Mouse (Mus musculus) heart, embryonic 13.5 days (tissue): Measurements from ENCODE around the gene Mtfp1. TPM values are rescaled to one million over a fixed set of nuclear protein-coding genes. Genes with fewer than 3 reads are reported as not detected.
"Not testable (repeated sequence)": the region's sequence is repeated elsewhere in the genome, so short reads cannot be mapped to it uniquely, and the experiment has no call there.

Experiments used
- ATAC-seq: fragments of 200-750 bp; cut with Nextera tagmentation; 2 replicates; pipeline ENCODE4 v1.8.0; 2017; ENCODE audit warnings: moderate TSS enrichment; ENCODE audit not compliant: insufficient number of reproducible peaks, low FRiP score, low TSS enrichment; ENCODE audit errors: extremely low read depth
- H3K27ac ChIP-seq: fragments of 300-500 bp; sonication (generic); replicated peaks from 2 replicates; pipeline ENCODE4 v1.5.1; 2015; ENCODE audit warnings: moderate library complexity, mild to moderate bottlenecking, inconsistent platforms
- H3K27me3 ChIP-seq: fragments of 300-500 bp; sonication (generic); replicated peaks from 2 replicates; pipeline ENCODE4 v1.6.1; 2015; ENCODE audit warnings: mild to moderate bottlenecking, inconsistent platforms
- H3K36me3 ChIP-seq: fragments of 300-500 bp; sonication (generic); 2 replicates; pipeline ENCODE4 v1.6.1; 2015; ENCODE audit warnings: mild to moderate bottlenecking, inconsistent platforms
- H3K4me1 ChIP-seq: fragments of 300-500 bp; sonication (generic); 2 replicates; pipeline ENCODE4 v1.6.1; 2015; ENCODE audit warnings: inconsistent platforms
- H3K4me2 ChIP-seq: fragments of 300-500 bp; sonication (generic); 2 replicates; pipeline ENCODE4 v1.6.1; 2015; ENCODE audit warnings: inconsistent platforms, mild to moderate bottlenecking, moderate library complexity
- H3K4me3 ChIP-seq: fragments of 300-500 bp; sonication (generic); 2 replicates; pipeline ENCODE4 v1.5.1; 2015; ENCODE audit warnings: moderate library complexity, mild to moderate bottlenecking, inconsistent platforms
- H3K9ac ChIP-seq: fragments of 300-500 bp; sonication (generic); 2 replicates; pipeline ENCODE4 v1.6.1; 2015; ENCODE audit warnings: inconsistent platforms, mild to moderate bottlenecking, moderate library complexity
- H3K9me3 ChIP-seq: fragments of 300-500 bp; sonication (generic); 2 replicates; pipeline ENCODE4 v1.6.1; 2016; ENCODE audit warnings: inconsistent platforms
- WGBS: fragments of 180-500 bp; shearing (Covaris S2); methylation state at CpG from one replicate; pipeline ENCODE4 v1.1.7; 2015; ENCODE audit warnings: mixed read lengths; 5-methylcytosine and 5-hydroxymethylcytosine counted together
- polyA plus RNA-seq: library from polyadenylated mRNA; unstranded; fragments of >200 nt; fragmentation: Nextera tagmentation; extraction: Ambion mirVana; gene quantifications from 2 replicates; pipeline ENCODE4 v1.2.1, GENCODE M21; 2015

Gene Mtfp1
- 20.8 and 28.3 TPM in 2 replicates for polyA plus RNA-seq

DNA sequence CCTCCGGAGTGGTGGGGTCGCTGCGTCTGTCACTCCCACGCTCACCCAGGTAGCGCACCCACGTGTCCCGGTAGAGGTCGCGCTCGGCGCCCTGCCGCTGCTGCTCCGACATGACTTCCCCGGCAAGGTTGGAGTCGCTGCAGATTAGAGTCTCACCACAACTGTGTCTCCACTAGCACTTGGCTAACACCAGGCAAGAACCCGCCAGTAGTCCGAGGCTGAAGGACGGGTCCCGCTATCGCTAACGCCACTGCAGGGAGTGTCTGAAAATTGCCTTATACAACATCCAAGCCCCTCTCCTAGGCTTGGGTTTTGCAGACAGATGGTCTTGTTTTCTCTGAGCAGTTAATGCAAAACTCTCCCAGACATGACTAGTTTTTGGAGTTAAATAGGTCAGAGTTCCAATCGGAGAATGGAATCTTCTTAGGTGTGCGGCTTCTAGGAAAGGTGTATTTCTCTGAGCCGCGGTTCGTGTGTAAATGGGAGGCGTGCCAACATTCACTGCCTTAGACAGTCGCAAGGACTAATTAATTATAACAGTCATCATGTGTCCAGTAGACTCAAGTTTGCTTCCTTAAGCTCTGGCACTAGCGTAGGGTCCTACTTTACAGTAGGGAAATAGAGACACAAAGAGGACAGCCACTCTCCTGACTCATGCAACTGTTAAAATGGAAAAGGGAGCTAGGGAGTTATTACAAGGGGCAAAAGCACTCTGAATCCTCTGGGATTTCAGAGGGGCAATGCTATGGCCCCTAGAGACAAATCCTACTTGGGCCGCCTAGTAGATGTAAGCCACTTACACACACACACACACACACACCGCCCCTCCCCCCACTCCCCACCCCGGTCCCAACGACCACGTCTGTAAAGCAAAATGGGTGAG, at the start of gene Mtfp1:
Gene Mtfp1, minus strand, starts transcription at position 275 of the 883 bp plus-strand sequence.
- peak within 1 kb of the TSS; percentile 85 for H3K9ac ChIP-seq
- H3K27ac ChIP-seq: peak within 1 kb of the TSS; percentile 90
- peak within 1 kb of the TSS; percentile 96 for H3K4me2 ChIP-seq
- H3K36me3 ChIP-seq: peaks cover 31% of the 10 kb centered on the region
- WGBS: 7% methylated on average over 33 of the region's 34 CpGs
- H3K27me3 ChIP-seq: no peaks in the 10 kb centered on the region
- peak within 1 kb of the TSS; percentile 68 for H3K4me3 ChIP-seq
- peaks cover 31% of the 10 kb centered on the region for H3K4me1 ChIP-seq
- ATAC-seq: peak; percentile 14; the same call in 1 of the 2 replicates
- H3K9me3 ChIP-seq: peaks cover 10% of the 10 kb centered on the region; the same call in 1 of the 2 replicates

DNA sequence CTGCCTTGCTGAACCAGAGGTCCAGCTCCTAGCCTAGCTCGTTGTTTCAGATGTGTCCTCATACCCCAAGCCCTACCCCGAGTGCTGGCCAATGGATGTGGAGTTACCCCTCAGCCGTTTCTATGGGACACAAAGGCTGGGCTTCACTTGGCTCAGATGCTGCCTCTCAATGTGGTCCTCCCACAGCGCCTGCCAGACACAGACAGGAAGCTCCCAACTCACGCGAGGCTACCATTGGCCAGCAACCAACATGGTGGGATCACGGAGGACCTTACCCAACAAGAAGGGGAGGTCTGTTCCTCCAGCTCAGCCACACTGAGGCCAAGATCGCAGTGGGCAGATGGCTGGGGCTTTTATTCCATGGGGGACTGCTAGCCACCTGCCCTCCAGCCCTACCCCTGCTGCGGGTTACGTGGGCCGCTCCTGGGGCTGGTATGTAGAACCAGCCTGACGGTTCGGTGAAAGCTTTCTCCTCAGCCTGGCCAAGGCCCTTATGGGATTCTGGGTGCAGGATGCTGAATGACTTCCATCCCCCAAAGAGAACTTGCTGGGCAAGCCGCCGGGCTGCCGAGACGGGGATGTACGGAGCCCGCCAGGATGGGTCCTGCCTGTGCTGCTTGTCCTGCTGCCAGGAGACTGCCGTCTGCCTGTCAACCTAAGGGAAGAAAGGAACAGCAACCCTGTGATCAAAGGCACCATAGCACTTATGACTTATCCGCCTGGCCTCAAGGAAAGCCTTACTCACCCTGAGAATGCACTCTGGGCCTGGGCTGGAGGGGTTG, 48.2 kb upstream of the Mtfp1 start:
- Histone ChIP-seq H3K4me1 (peaks cover 3% of the 10 kb centered on the region; the same call in 1 of the 2 replicates), H3K9ac (no peak overlapping the region), H3K9me3 (no peaks in the 10 kb centered on the region), H3K4me3 (no peak overlapping the region), H3K27ac (no peak overlapping the region), H3K4me2 (no peak overlapping the region), H3K36me3 (peaks cover 74% of the 10 kb centered on the region), H3K27me3 (no peaks in the 10 kb centered on the region)
- ATAC-seq: no peak
- WGBS: 83% methylated on average over 21 of the region's 21 CpGs

- H3K4me3 ChIP-seq: no peak overlapping the region
- no peak overlapping the region for H3K9ac ChIP-seq
- no peaks in the 10 kb centered on the region for H3K4me1 ChIP-seq
- no peak for ATAC-seq
- H3K27me3 ChIP-seq: no peaks in the 10 kb centered on the region
- 80% methylated on average over 4 of the region's 4 CpGs for WGBS
- no peak overlapping the region for H3K27ac ChIP-seq
- H3K4me2 ChIP-seq: no peak overlapping the region
- peaks cover 80% of the 10 kb centered on the region for H3K36me3 ChIP-seq
- no peaks in the 10 kb centered on the region for H3K9me3 ChIP-seq
Observed at GRCm38 (mm10) chr11:4142352-4142751, 47.1 kb upstream of the Mtfp1 start.

DNA sequence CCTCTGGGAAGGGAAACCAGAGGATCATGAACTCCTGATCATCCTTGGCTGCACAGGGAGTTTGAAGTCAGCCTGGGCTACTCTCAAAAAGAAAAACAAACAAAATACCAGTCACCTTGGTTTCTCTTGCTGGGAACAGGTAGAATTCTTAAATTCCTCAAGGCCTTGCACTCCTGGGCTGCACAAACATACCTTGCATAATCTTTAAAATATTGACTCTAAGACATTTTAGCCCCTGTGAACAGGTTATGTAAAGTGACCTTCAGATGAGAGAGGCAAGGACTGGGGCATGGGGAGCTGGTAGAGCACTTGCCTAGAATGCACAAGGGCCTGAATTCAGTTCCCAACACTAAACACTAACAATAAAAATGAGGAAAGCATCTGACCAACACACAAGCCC, 46.3 kb upstream of the Mtfp1 start:
- Histone ChIP-seq H3K36me3 (peaks cover 82% of the 10 kb centered on the region), H3K4me3 (no peak overlapping the region), H3K4me1 (peaks cover 6% of the 10 kb centered on the region), H3K27me3 (no peaks in the 10 kb centered on the region), H3K4me2 (no peak overlapping the region), H3K27ac (no peak overlapping the region), H3K9me3 (no peaks in the 10 kb centered on the region), H3K9ac (no peak overlapping the region)
- no peak for ATAC-seq

- WGBS: 77% methylated on average over 2 of the region's 2 CpGs
- no peak for ATAC-seq
- H3K4me1 ChIP-seq: peaks cover 19% of the 10 kb centered on the region
- no peaks in the 10 kb centered on the region for H3K9me3 ChIP-seq
- H3K4me3 ChIP-seq: no peak overlapping the region
- no peaks in the 10 kb centered on the region for H3K27me3 ChIP-seq
- H3K9ac ChIP-seq: no peak overlapping the region
- no peak overlapping the region for H3K27ac ChIP-seq
- no peak overlapping the region for H3K4me2 ChIP-seq
- peaks cover 71% of the 10 kb centered on the region for H3K36me3 ChIP-seq
Observed at GRCm38 (mm10) chr11:4138964-4139363, 43.7 kb upstream of the Mtfp1 start.

- peak within 1 kb of the TSS; percentile 81 for H3K27ac ChIP-seq
- WGBS: 1% methylated on average over 60 of the region's 66 CpGs
- peak within 1 kb of the TSS; percentile 97 for H3K9ac ChIP-seq
- H3K4me2 ChIP-seq: peak within 1 kb of the TSS; percentile 90
- H3K9me3 ChIP-seq: no peaks in the 10 kb centered on the region
- ATAC-seq: peak; percentile 83
- no peaks in the 10 kb centered on the region for H3K27me3 ChIP-seq
- peaks cover 35% of the 10 kb centered on the region for H3K36me3 ChIP-seq
- peak within 1 kb of the TSS; percentile 77 for H3K4me3 ChIP-seq
- peaks cover 19% of the 10 kb centered on the region for H3K4me1 ChIP-seq
Observed at GRCm38 (mm10) chr11:4134986-4135935, 40.0 kb upstream of the Mtfp1 start, which contains the start of gene Rnf215. Gene Rnf215 (plus strand): TSS chr11:4135202.

DNA sequence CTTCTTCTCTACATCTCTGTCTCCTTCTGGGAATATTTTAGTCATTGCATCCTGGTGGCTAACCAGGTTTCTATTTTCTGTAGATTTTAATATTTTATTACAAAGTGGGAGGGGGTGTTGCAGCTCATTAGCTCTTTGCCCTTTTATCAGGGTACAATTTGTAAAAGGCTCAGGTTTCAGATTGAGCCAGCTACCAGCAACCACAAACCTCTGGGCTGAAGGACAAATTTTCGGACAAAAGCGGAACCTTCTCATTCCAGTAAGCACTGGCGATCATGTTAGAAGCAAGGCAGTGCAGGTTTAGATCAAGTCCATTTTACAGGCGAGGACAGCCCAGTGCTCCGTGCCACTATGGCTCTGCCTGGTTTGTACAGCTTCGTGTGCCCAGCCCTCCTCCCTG, 39.2 kb upstream of the Mtfp1 start:
- H3K4me2 ChIP-seq: peak overlapping the region; percentile 90; the same call in 1 of the 2 replicates
- H3K9ac ChIP-seq: peak overlapping the region; percentile 34; the same call in 1 of the 2 replicates
- H3K9me3 ChIP-seq: no peaks in the 10 kb centered on the region
- H3K36me3 ChIP-seq: peaks cover 26% of the 10 kb centered on the region
- no peak for ATAC-seq
- 55% methylated on average over 6 of the region's 6 CpGs for WGBS
- no peaks in the 10 kb centered on the region for H3K27me3 ChIP-seq
- H3K4me3 ChIP-seq: peak overlapping the region; percentile 77
- H3K27ac ChIP-seq: no peak overlapping the region
- H3K4me1 ChIP-seq: peaks cover 19% of the 10 kb centered on the region

DNA sequence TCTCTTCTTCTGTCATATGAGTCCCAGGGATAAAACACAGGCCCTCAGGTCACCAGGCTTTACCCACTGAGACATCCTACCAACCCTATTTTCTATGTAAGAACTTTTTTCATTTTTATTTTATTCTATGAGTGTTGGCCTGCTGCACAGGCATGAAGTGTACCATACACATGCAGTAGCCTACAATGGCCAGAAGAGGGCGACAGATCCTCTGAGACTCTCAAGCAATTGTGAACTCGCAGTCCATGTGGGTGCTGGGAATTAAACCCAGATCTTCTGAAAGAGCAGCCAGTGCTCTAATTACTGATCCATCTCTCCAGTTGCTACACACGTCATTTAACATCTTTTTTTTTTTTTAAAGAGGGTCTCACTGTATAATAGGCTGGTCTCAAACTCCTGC, 38.2 kb upstream of the Mtfp1 start:
- ATAC-seq: no peak
- 48% methylated on average over 3 of the region's 3 CpGs for WGBS

GRCm38 (mm10) chr11:4128461-4128860, 33.2 kb upstream of the Mtfp1 start:
- H3K36me3 ChIP-seq, H3K27me3 ChIP-seq, H3K4me3 ChIP-seq, H3K4me1 ChIP-seq, H3K27ac ChIP-seq, H3K4me2 ChIP-seq, ATAC-seq, H3K9ac ChIP-seq: not testable (repeated sequence)
- peaks cover 23% of the 10 kb centered on the region for H3K9me3 ChIP-seq
- 76% methylated on average over 4 of the region's 4 CpGs for WGBS

More for the DNA sequence above, 38.2 kb upstream of the Mtfp1 start:
- Histone ChIP-seq H3K27me3 (no peaks in the 10 kb centered on the region), H3K4me2 (no peak overlapping the region), H3K9ac (no peak overlapping the region), H3K36me3 (peaks cover 16% of the 10 kb centered on the region), H3K9me3 (no peaks in the 10 kb centered on the region), H3K4me3 (no peak overlapping the region), H3K27ac (no peak overlapping the region), H3K4me1 (peaks cover 19% of the 10 kb centered on the region)

DNA sequence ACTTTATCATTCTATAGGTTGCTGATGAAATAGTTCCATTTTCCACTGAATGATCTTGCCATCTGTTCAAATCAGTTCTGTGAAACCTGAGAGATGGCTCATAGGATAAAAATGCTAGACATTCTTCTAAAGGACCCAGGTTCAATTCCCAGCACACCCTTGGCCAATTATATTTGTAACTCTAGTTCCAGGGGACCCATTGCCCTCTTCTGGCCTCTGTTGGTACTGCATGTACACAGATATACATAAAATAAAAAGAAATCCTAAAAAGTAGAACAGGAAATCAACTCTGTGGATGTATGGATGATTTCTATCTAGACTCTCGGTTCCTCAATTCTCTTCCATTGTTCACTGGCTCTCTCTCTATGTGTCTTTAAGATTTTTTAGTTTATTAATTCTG, 31.8 kb upstream of the Mtfp1 start:
- ATAC-seq: no peak
- H3K27me3 ChIP-seq: no peaks in the 10 kb centered on the region
- H3K36me3 ChIP-seq: no peaks in the 10 kb centered on the region
- peaks cover 23% of the 10 kb centered on the region for H3K9me3 ChIP-seq
- H3K9ac ChIP-seq: no peak overlapping the region
- no peak overlapping the region for H3K4me2 ChIP-seq
- H3K4me3 ChIP-seq: no peak overlapping the region
- 88% methylated on average over 1 of the region's 1 CpGs for WGBS
- H3K4me1 ChIP-seq: no peaks in the 10 kb centered on the region
- H3K27ac ChIP-seq: no peak overlapping the region
